Mouse (Mus musculus): ENCODE data around the gene Speer3. TPM values are rescaled to one million over a fixed set of nuclear protein-coding genes. Genes with fewer than 3 reads are reported as not detected.
"Not testable (repeated sequence)": the region's sequence is repeated elsewhere in the genome, so short reads cannot be mapped to it uniquely, and the experiment has no call there.

Gene Speer3
- polyA plus RNA-seq (2015; fragmentation: Nextera tagmentation; extraction: Ambion mirVana), result not detected in 2 replicates

GRCm38 (mm10) chr5:13791319-13791718 lies at the start of gene Speer3:
Gene Speer3, plus strand, starts transcription at chr5:13791619.
- ATAC-seq (ENCODE audit: insufficient number of reproducible peaks, insufficient read depth, low FRiP score, low TSS enrichment, low read depth), result no peak
- H3K9ac ChIP-seq, result no peak within 1 kb of the TSS
- no peaks in the 10 kb centered on the region for H3K36me3 ChIP-seq
- no peaks in the 10 kb centered on the region for H3K4me1 ChIP-seq
- no peak within 1 kb of the TSS for H3K4me2 ChIP-seq
- H3K4me3 ChIP-seq, result no peak within 1 kb of the TSS
- no peaks in the 10 kb centered on the region for H3K27me3 ChIP-seq
- WGBS, result 86% methylated on average over 1 of the region's 1 CpGs
- no peak within 1 kb of the TSS for H3K27ac ChIP-seq
- H3K9me3 ChIP-seq, result no peaks in the 10 kb centered on the region

GRCm38 (mm10) chr5:13810496-13810895 lies 19.1 kb downstream of the Speer3 start:
- not testable (repeated sequence) for H3K27me3 ChIP-seq; H3K4me2 ChIP-seq; H3K4me3 ChIP-seq; H3K9me3 ChIP-seq; H3K27ac ChIP-seq; ATAC-seq (ENCODE audit: insufficient number of reproducible peaks, insufficient read depth, low FRiP score, low TSS enrichment, low read depth); H3K9ac ChIP-seq; H3K36me3 ChIP-seq; H3K4me1 ChIP-seq
- 66% methylated on average over 2 of the region's 2 CpGs for WGBS

- H3K27me3 ChIP-seq, result no peaks in the 10 kb centered on the region
- ATAC-seq (ENCODE audit: insufficient number of reproducible peaks, insufficient read depth, low FRiP score, low TSS enrichment, low read depth), result no peak
These were observed 33.7 kb downstream of the Speer3 start for GRCm38 (mm10) chr5:13825108-13825507.

GRCm38 (mm10) chr5:13826708-13827107 lies 35.3 kb downstream of the Speer3 start:
- Histone ChIP-seq H3K27me3 (no peaks in the 10 kb centered on the region), H3K4me3 (no peak overlapping the region), H3K36me3 (no peaks in the 10 kb centered on the region), H3K9ac (no peak overlapping the region), H3K4me2 (no peak overlapping the region), H3K9me3 (no peaks in the 10 kb centered on the region), H3K4me1 (no peaks in the 10 kb centered on the region), H3K27ac (no peak overlapping the region)
- no peak for ATAC-seq (ENCODE audit: insufficient number of reproducible peaks, insufficient read depth, low FRiP score, low TSS enrichment, low read depth)

More at GRCm38 (mm10) chr5:13825108-13825507, 33.7 kb downstream of the Speer3 start:
- Histone ChIP-seq H3K9ac (no peak overlapping the region), H3K4me3 (no peak overlapping the region), H3K9me3 (no peaks in the 10 kb centered on the region), H3K36me3 (no peaks in the 10 kb centered on the region), H3K4me2 (no peak overlapping the region), H3K4me1 (no peaks in the 10 kb centered on the region), H3K27ac (no peak overlapping the region)

GRCm38 (mm10) chr5:13844317-13844716 lies 52.9 kb downstream of the Speer3 start:
- H3K27ac ChIP-seq, result no peak overlapping the region
- H3K4me2 ChIP-seq, result no peak overlapping the region
- no peaks in the 10 kb centered on the region for H3K36me3 ChIP-seq
- H3K27me3 ChIP-seq, result no peaks in the 10 kb centered on the region
- H3K9ac ChIP-seq, result no peak overlapping the region
- no peak overlapping the region for H3K4me3 ChIP-seq
- ATAC-seq (ENCODE audit: insufficient number of reproducible peaks, insufficient read depth, low FRiP score, low TSS enrichment, low read depth), result no peak
- no peaks in the 10 kb centered on the region for H3K9me3 ChIP-seq
- H3K4me1 ChIP-seq, result no peaks in the 10 kb centered on the region

Other genes with a start within 250 kb of the Speer3 start
- 6.2 and 11.2 TPM in 2 replicates for gene Sema3e, start 233.7 kb downstream of the Speer3 start, polyA plus RNA-seq (2015; fragmentation: Nextera tagmentation; extraction: Ambion mirVana)

Measured in embryonic facial prominence, embryonic 13.5 days (tissue).